Mouse (Mus musculus): ENCODE results near the gene Map2k5.

Map2k5 gene

GRCm38 (mm10) chr9:63132673-63133601 is 244.8 kb downstream of the Map2k5 start:
- in situ Hi-C loops (cut with MboI, MseI): loop anchor here (5.0 to 10.0 kb wide), 2 partner anchors 148 to 291 kb away; partner anchors contain the start of gene Pias1

GRCm38 (mm10) chr9:63131957-63132602 is 245.6 kb downstream of the Map2k5 start:
- in situ Hi-C loops (cut with MboI, MseI): loop anchor here (5.0 to 10.0 kb wide), 2 partner anchors 147 to 290 kb away; partner anchors contain the start of gene Pias1

- in situ Hi-C loops (cut with MboI, MseI): loop anchor here (5.0 to 10.0 kb wide), 2 partner anchors 145 to 287 kb away; partner anchors contain the start of gene Pias1
These were observed 248.1 kb downstream of the Map2k5 start for GRCm38 (mm10) chr9:63129641-63130041.

GRCm38 (mm10) chr9:63124512-63124911 is 253.2 kb downstream of the Map2k5 start:
- in situ Hi-C loops (cut with MboI, MseI): no loop called here

- in situ Hi-C loops (cut with MboI, MseI): no loop called here
These were observed 254.0 kb downstream of the Map2k5 start for GRCm38 (mm10) chr9:63123451-63124438.

- in situ Hi-C loops (cut with MboI, MseI): no loop called here
These were observed 255.4 kb downstream of the Map2k5 start for GRCm38 (mm10) chr9:63122161-63122833.

- in situ Hi-C loops (cut with MboI, MseI): no loop called here
These were observed 259.3 kb downstream of the Map2k5 start for GRCm38 (mm10) chr9:63118385-63118784.
